Mouse (Mus musculus): ENCODE measurements around the gene Ypel2. TPM values are rescaled to one million over a fixed set of nuclear protein-coding genes. Genes with fewer than 3 reads are reported as not detected.
"Not testable (repeated sequence)": the region's sequence is repeated elsewhere in the genome, so short reads cannot be mapped to it uniquely, and the experiment has no call there.

Gene Ypel2
- total RNA-seq (2015; ENCODE audit: low replicate concordance) (0.19 and 1.5 TPM in 2 replicates), total RNA-seq (2017; ENCODE audit: low replicate concordance) (0.56 and 0.68 TPM in 2 replicates)

DNA sequence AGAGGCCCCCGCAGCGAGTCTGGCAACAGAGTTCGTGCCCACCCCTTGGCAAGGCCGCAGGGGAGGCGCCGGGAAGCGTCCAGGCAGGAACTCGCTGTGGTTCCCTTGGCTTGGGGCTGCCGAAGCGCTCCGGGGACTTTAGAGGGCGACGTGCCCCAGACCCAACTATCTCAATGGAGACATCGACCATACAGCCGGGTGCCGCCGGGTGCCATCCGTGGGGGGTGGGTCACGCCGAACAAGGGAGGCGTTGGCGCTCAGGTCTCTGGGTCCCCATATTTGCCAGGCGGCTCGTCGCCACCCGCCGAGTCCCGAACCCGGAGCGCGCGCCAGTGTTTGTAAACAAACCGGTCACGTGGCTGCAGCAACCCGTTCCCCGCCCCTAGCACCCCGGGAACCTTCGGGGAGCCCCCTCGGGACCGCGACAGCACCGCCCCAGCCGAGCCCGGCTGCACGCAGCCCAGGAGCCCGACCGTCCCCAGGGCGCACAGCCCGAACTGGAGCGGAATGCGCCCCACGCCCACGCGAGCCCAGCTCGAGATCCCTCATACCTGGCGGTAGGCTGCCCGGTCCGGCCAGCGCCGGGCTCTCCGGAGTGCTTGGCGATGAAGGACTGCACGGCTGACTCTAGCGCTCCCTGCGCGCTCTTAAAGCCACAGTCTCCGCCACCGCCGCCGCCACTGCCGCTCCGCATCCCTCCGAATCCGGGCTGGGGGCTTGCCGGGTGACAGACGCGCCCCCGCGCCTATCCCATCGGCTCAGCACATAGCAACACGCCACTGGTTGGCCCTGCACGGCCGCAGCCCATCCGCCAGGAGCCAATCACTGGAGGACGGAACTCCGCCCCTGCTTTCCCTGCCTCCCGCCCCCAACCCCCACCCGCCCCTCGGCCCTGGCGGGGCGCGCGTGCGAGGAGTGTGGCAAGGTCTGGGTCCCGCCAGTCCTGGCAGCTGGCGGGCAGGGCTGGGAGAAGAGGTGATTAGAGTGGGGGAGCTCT, at the start of gene Ypel2:
Gene Ypel2, minus strand, starts transcription at position 667 of the 997 bp plus-strand sequence.
- ATAC-seq (replicated peaks; ENCODE audit: low FRiP score, poor library complexity, severe bottlenecking) = no peak

- ATAC-seq (replicated peaks; ENCODE audit: low FRiP score, poor library complexity, severe bottlenecking) = 0 out of 2 replicates have a peak, but pooled peaks have one; percentile 55
These were observed 49.5 kb upstream of the Ypel2 start for GRCm38 (mm10) chr11:87043052-87043451.

DNA sequence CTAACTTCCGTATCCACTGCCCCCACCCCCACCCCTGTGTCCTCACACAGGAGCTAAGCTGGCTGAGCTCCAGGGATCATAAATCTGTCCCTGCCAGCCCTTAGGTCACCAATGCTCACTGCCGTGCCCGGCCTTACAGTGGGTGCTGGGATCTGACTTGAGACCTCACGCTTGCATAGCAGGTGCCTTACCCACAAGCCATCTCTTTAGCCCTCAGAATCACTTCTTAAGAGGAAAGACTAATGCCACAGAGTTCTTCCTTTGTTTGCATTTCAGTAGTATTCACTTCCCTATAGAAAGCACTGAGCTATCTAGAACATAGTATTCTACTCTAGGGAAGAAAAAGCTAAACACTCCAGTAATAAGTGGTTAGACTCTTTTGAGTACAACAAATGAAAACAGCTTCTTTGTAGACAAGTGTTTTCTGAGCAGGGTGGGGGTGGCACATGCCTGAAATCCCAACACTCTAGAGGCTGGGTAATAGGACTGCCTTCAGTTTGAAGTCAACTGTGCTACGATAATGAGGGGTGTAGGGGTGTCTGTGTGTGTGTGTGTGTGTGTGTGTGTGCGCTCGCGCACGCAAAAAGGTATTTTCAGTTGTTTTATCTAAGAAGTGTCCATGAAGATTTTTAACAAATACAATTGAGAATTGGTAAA, 45.9 kb upstream of the Ypel2 start:
- no peak for ATAC-seq (replicated peaks; ENCODE audit: low FRiP score, poor library complexity, severe bottlenecking)

DNA sequence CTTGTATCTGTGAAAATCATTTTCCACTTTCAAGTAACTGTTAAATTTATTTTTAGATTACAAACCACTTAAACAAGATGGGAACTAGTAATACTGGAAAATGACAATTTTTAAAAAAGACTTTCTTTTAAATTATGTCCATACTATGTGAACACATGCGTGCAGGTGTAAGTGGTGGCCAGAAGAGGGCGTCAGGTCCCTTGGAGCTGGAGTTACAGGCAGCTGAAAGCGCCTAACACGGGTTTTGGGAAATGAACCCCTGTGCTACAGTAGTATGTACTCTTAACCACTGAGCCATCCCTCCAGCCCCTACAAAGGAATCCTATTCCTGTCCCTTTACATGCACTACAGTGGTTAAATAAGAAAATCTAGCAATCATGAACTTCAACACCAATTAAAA, 42.7 kb upstream of the Ypel2 start:
- ATAC-seq (replicated peaks; ENCODE audit: low FRiP score, poor library complexity, severe bottlenecking) = no peak

- ATAC-seq (replicated peaks; ENCODE audit: low FRiP score, poor library complexity, severe bottlenecking) = no peak
These were observed 34.7 kb upstream of the Ypel2 start for GRCm38 (mm10) chr11:87028212-87028611.

- no peak for ATAC-seq (replicated peaks; ENCODE audit: low FRiP score, poor library complexity, severe bottlenecking)
These were observed 32.8 kb upstream of the Ypel2 start for GRCm38 (mm10) chr11:87026096-87026875.

GRCm38 (mm10) chr11:87025351-87025750, 31.8 kb upstream of the Ypel2 start:
- no peak for ATAC-seq (replicated peaks; ENCODE audit: low FRiP score, poor library complexity, severe bottlenecking)

GRCm38 (mm10) chr11:87023240-87023639, 29.7 kb upstream of the Ypel2 start:
- not testable (repeated sequence) for ATAC-seq (replicated peaks; ENCODE audit: low FRiP score, poor library complexity, severe bottlenecking)

- ATAC-seq (replicated peaks; ENCODE audit: low FRiP score, poor library complexity, severe bottlenecking) = no peak
These were observed 29.3 kb upstream of the Ypel2 start for GRCm38 (mm10) chr11:87022765-87023164.

DNA sequence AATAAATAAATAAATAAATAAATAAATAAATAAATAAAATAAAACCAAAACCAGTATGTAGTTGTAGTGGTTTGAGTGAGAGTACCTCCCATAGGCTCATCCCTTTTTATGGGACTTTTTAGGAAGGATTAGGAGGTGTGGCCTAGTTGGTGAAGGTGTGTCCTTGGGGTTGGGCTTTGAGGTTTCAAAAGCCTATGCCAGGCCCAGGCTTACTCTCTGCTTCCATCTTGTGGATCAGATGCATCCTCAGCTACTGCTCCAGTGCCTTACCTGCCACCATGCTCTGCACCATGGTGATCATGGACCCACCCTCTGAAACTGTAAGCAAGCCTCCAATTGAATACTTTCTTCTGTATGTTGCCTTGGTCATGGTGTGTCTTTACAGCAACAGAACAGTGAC, 28.0 kb upstream of the Ypel2 start:
- ATAC-seq (replicated peaks; ENCODE audit: low FRiP score, poor library complexity, severe bottlenecking) = no peak

DNA sequence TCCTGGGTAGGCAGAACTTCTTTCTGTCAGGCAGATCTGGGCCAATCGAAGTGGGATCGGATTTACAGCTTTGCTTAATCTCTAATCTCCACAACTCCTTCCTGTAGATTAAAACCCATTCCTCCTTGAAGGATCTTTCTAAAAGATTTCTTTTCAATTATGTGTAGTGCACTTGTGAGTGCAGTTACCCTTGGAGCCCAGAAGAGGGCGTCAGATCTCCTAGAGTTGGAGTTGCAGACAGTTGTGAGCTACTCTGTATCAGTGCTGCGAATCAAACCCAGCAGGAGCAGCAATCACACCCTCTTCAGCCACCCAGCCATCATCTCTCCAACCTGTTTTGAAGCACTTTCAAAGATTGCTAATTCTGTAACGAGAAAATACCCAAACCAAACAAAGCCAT, 26.9 kb upstream of the Ypel2 start:
- ATAC-seq (replicated peaks; ENCODE audit: low FRiP score, poor library complexity, severe bottlenecking) = no peak

- no peak for ATAC-seq (replicated peaks; ENCODE audit: low FRiP score, poor library complexity, severe bottlenecking)
These were observed 25.9 kb upstream of the Ypel2 start for GRCm38 (mm10) chr11:87019431-87019830.

DNA sequence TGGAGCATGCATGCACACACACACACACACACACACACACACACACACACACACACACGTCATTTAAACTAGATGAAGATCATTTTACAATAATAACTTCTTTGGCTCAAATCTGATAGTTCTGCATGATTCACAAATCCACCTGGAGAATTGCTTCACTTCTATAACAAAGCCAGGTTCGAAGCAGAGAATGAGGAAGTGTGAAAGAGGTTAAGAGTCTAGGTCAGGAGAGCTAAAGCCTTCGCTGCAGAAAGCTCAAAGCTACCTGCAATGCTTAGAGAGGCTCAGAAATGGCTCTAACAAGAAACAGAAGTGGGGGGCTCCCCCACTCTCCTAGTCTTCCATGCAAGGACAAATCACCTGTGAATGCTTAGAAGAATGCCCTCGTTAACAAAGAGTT, 24.6 kb upstream of the Ypel2 start:
- no peak for ATAC-seq (replicated peaks; ENCODE audit: low FRiP score, poor library complexity, severe bottlenecking)

GRCm38 (mm10) chr11:87015691-87016090, 22.2 kb upstream of the Ypel2 start:
- no peak for ATAC-seq (replicated peaks; ENCODE audit: low FRiP score, poor library complexity, severe bottlenecking)

- no peak for ATAC-seq (replicated peaks; ENCODE audit: low FRiP score, poor library complexity, severe bottlenecking)
These were observed 17.0 kb upstream of the Ypel2 start for GRCm38 (mm10) chr11:87010476-87010875.

GRCm38 (mm10) chr11:87007371-87007770, 13.9 kb upstream of the Ypel2 start:
- no peak for ATAC-seq (replicated peaks; ENCODE audit: low FRiP score, poor library complexity, severe bottlenecking)

GRCm38 (mm10) chr11:87004960-87005755, 11.7 kb upstream of the Ypel2 start:
- ATAC-seq (replicated peaks; ENCODE audit: low FRiP score, poor library complexity, severe bottlenecking) = no peak

DNA sequence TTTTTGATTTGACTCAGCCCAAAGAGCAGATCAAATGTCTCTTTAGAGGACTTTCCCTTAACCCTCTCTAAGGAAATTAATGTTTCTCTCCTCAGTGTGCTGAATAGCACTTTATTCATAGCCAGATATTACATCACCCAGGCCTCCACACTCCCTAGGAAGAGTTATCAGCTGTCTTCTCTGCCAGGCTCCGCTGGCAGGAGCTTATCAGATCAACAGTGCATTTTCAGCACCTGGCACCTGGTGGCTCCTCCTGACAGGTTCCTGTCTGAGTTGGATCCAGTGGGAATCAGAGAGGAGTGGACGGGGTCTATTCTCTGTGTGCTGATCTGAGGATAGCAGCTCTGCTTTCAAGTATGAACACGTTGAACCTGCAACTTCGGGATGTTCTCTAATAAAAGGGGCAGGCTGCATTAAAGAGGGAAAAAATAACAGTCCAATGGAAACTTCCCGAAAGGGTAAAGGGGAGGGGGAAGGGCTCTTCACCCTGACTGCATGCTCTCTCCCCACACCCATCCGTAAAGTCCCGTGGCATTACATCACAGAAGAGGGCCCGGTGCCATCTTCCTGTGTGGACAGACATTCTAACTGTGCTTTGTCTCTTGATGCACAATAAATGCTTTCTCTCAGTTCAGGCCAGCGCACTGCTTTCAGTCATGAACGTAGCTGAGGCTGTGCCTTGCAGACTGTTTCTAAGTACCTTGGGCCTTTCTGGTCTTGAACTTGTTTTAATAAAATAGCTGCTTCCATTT, 8.7 kb upstream of the Ypel2 start:
- no peak for ATAC-seq (replicated peaks; ENCODE audit: low FRiP score, poor library complexity, severe bottlenecking)

DNA sequence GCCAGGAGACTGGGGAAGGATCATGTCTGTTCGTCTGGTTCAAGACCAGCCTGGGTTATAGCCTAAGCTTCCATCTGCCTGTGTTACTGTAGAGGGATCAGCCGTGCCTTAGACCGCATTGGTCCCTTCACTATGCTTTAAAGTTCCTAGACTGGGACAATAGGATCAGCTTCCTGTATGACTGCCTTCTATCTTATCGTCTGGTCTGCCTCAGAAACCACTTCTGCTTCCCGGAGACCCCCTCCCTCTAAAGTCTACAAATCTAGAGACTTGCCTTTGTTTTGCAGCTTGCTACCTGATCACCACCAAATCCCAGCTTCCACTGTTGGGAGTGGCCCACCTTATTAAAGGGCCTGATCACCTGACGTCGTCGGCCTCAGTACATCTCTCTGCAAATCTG, 7.7 kb upstream of the Ypel2 start:
- ATAC-seq (replicated peaks; ENCODE audit: low FRiP score, poor library complexity, severe bottlenecking) = no peak

All from erythroblast, adult 5-6 weeks (primary cell).